Mouse (Mus musculus) ES-E14 (cell line): ENCODE measurements around the gene Sh3rf1.

Source experiments
- CHD2 ChIP-seq: IDR thresholded peaks from 2 replicates; pipeline ENCODE4 v1.6.1; 2014; ENCODE audit warnings: mild to moderate bottlenecking, low read depth, low read length, inconsistent platforms
- MAFK ChIP-seq: IDR thresholded peaks from 2 replicates; pipeline ENCODE4 v1.6.1; 2014; ENCODE audit warnings: mild to moderate bottlenecking, low read depth, low read length, inconsistent platforms; ENCODE audit not compliant: insufficient read depth
- ZC3H11A ChIP-seq: IDR thresholded peaks from 2 replicates; pipeline ENCODE4 v1.6.1; 2012; ENCODE audit warnings: low read depth, mild to moderate bottlenecking, inconsistent platforms, low read length, borderline replicate concordance
- ZNF384 ChIP-seq: IDR thresholded peaks from 2 replicates; pipeline ENCODE4 v1.6.1; 2012; ENCODE audit warnings: low read depth, low read length, inconsistent platforms

- TF ChIP-seq ZC3H11A = no peak
- TF ChIP-seq ZNF384 = no peak
- no peak for TF ChIP-seq CHD2
- TF ChIP-seq MAFK = no peak
Measured at GRCm38 (mm10) chr8:61254196-61254595, 30.5 kb downstream of the Sh3rf1 start.
